Mouse (Mus musculus): ENCODE results near the gene Bcdin3d.

- TF ChIP-seq CHD2 (IDR thresholded peaks at IDR 0.05; ENCODE audit: low read depth, low read length) (no peak), ZNF384 (IDR thresholded peaks at IDR 0.05; ENCODE audit: low read depth, low read length) (no peak), ZC3H11A (IDR thresholded peaks at IDR 0.05; ENCODE audit: borderline replicate concordance, low read depth, low read length) (no peak)
Measured at GRCm38 (mm10) chr15:99453153-99453900, 21.2 kb downstream of the Bcdin3d start.
